Mouse (Mus musculus) neural tube, embryonic 14.5 days (tissue): ENCODE measurements around the gene Nt5c3b. TPM values are rescaled to one million over a fixed set of nuclear protein-coding genes. Genes with fewer than 3 reads are reported as not detected.

ENCODE experiments used
- ATAC-seq: fragments of 200-750 bp; cut with Nextera tagmentation; 2 replicates; pipeline ENCODE4 v1.8.0; 2017; ENCODE audit warnings: low read depth, mild to moderate bottlenecking, moderate TSS enrichment, moderate library complexity
- H3K27ac ChIP-seq: fragments of 300-500 bp; sonication (generic); 2 replicates; pipeline ENCODE4 v1.5.1; 2014; ENCODE audit warnings: low read depth, mild to moderate bottlenecking, control low read depth, low read length, moderate library complexity, mixed read lengths
- H3K27me3 ChIP-seq: fragments of 300-500 bp; sonication (generic); 2 replicates; pipeline ENCODE4 v1.6.1; 2014; ENCODE audit warnings: low read length; ENCODE audit not compliant: control insufficient read depth, insufficient read depth
- H3K36me3 ChIP-seq: fragments of 300-500 bp; sonication (generic); 2 replicates; pipeline ENCODE4 v1.6.1; 2014; ENCODE audit warnings: low read length, mixed read lengths; ENCODE audit not compliant: control insufficient read depth, insufficient read depth
- H3K4me1 ChIP-seq: fragments of 300-500 bp; sonication (generic); 2 replicates; pipeline ENCODE4 v1.6.1; 2014; ENCODE audit warnings: low read length; ENCODE audit not compliant: control insufficient read depth, insufficient read depth
- H3K4me2 ChIP-seq: fragments of 300-500 bp; sonication (generic); 2 replicates; pipeline ENCODE4 v1.6.1; 2014; ENCODE audit warnings: mild to moderate bottlenecking, low read depth, low read length, control low read depth
- H3K4me3 ChIP-seq: fragments of 300-500 bp; sonication (generic); 2 replicates; pipeline ENCODE4 v1.5.1; 2014; ENCODE audit warnings: low read depth, low read length, control low read depth, mixed read lengths
- H3K9ac ChIP-seq: fragments of 300-500 bp; sonication (generic); replicated peaks from 2 replicates; pipeline ENCODE4 v1.6.1; 2014; ENCODE audit warnings: low read depth, mild to moderate bottlenecking, control low read depth, low read length, mixed read lengths
- H3K9me3 ChIP-seq: fragments of 300-500 bp; sonication (generic); 2 replicates; pipeline ENCODE4 v1.6.1; 2016; ENCODE audit warnings: low read length; ENCODE audit not compliant: control insufficient read depth
- WGBS: fragments of 180-500 bp; shearing (Covaris S2); extraction: QIAGEN DNeasy Blood & Tissue Kit; methylation state at CpG from one replicate; pipeline ENCODE4 v1.1.7; 2014; 5-methylcytosine and 5-hydroxymethylcytosine counted together
- polyA plus RNA-seq: library from polyadenylated mRNA; unstranded; fragments of >200 nt; fragmentation: Nextera tagmentation; extraction: Ambion mirVana; gene quantifications from 2 replicates; pipeline ENCODE4 v1.2.1, GENCODE M21; 2014

The Nt5c3b gene
- polyA plus RNA-seq, 1 experiment from 2014 or later = 107 TPM

GRCm38 (mm10) chr11:100437901-100438300, 3.7 kb downstream of the Nt5c3b start:
- no peaks in the 10 kb centered on the region for H3K9me3 ChIP-seq

GRCm38 (mm10) chr11:100435678-100436246, 5.8 kb downstream of the Nt5c3b start:
- Histone ChIP-seq H3K9me3 (no peaks in the 10 kb centered on the region), H3K27me3 (no peaks in the 10 kb centered on the region), H3K36me3 (peaks cover 18% of the 10 kb centered on the region; the same call in 1 of the 2 replicates), H3K27ac (no peak overlapping the region), H3K4me1 (peaks cover 12% of the 10 kb centered on the region), H3K9ac (no peak overlapping the region), H3K4me3 (no peak overlapping the region), H3K4me2 (no peak overlapping the region)
- 42% methylated on average over 9 of the region's 9 CpGs for WGBS
- ATAC-seq = no peak

More at GRCm38 (mm10) chr11:100437901-100438300, 3.7 kb downstream of the Nt5c3b start:
- 75% methylated on average over 1 of the region's 1 CpGs for WGBS
- Histone ChIP-seq H3K9ac (no peak overlapping the region), H3K4me2 (no peak overlapping the region), H3K36me3 (peaks cover 13% of the 10 kb centered on the region; the same call in 1 of the 2 replicates), H3K4me1 (peaks cover 16% of the 10 kb centered on the region), H3K4me3 (no peak overlapping the region), H3K27ac (no peak overlapping the region), H3K27me3 (no peaks in the 10 kb centered on the region)
- no peak for ATAC-seq

GRCm38 (mm10) chr11:100432002-100432401, 9.6 kb downstream of the Nt5c3b start:
- H3K27me3 ChIP-seq = no peaks in the 10 kb centered on the region
- H3K9ac ChIP-seq = no peak overlapping the region
- WGBS = 98% methylated on average over 5 of the region's 5 CpGs
- no peak overlapping the region for H3K27ac ChIP-seq
- H3K4me1 ChIP-seq = no peaks in the 10 kb centered on the region
- peaks cover 22% of the 10 kb centered on the region; the same call in 1 of the 2 replicates for H3K36me3 ChIP-seq
- no peak overlapping the region for H3K4me2 ChIP-seq
- no peaks in the 10 kb centered on the region for H3K9me3 ChIP-seq
- H3K4me3 ChIP-seq = no peak overlapping the region
- no peak for ATAC-seq

- H3K27ac ChIP-seq = no peak overlapping the region
- no peak overlapping the region for H3K4me3 ChIP-seq
- WGBS = 91% methylated on average over 7 of the region's 7 CpGs
- H3K4me2 ChIP-seq = no peak overlapping the region
- H3K9ac ChIP-seq = no peak overlapping the region
- peaks cover 14% of the 10 kb centered on the region; the same call in 1 of the 2 replicates for H3K36me3 ChIP-seq
- no peaks in the 10 kb centered on the region for H3K4me1 ChIP-seq
- no peak for ATAC-seq
- no peaks in the 10 kb centered on the region for H3K27me3 ChIP-seq
- H3K9me3 ChIP-seq = no peaks in the 10 kb centered on the region
These were observed 11.6 kb downstream of the Nt5c3b start for GRCm38 (mm10) chr11:100430052-100430451.

GRCm38 (mm10) chr11:100428612-100429199, 12.9 kb downstream of the Nt5c3b start:
- Histone ChIP-seq H3K36me3 (peaks cover 14% of the 10 kb centered on the region; the same call in 1 of the 2 replicates), H3K27ac (no peak overlapping the region), H3K9me3 (no peaks in the 10 kb centered on the region), H3K4me3 (no peak overlapping the region), H3K4me1 (no peaks in the 10 kb centered on the region), H3K27me3 (no peaks in the 10 kb centered on the region), H3K4me2 (no peak overlapping the region), H3K9ac (no peak overlapping the region)
- WGBS = 61% methylated on average over 9 of the region's 9 CpGs
- no peak for ATAC-seq

GRCm38 (mm10) chr11:100426820-100427219, 14.8 kb downstream of the Nt5c3b start:
- no peak overlapping the region for H3K4me3 ChIP-seq
- 0 out of 2 replicates have a peak, but pooled peaks cover 9% of the 10 kb centered on the region for H3K36me3 ChIP-seq
- ATAC-seq = no peak
- H3K9me3 ChIP-seq = no peaks in the 10 kb centered on the region
- H3K27me3 ChIP-seq = no peaks in the 10 kb centered on the region
- H3K27ac ChIP-seq = no peak overlapping the region
- no peaks in the 10 kb centered on the region for H3K4me1 ChIP-seq
- H3K4me2 ChIP-seq = no peak overlapping the region
- no peak overlapping the region for H3K9ac ChIP-seq
- 81% methylated on average over 3 of the region's 3 CpGs for WGBS

- no peaks in the 10 kb centered on the region for H3K9me3 ChIP-seq
- WGBS = 33% methylated on average over 7 of the region's 7 CpGs
- H3K36me3 ChIP-seq = 0 out of 2 replicates have a peak, but pooled peaks cover 6% of the 10 kb centered on the region
- no peaks in the 10 kb centered on the region for H3K27me3 ChIP-seq
- no peak overlapping the region for H3K4me2 ChIP-seq
- no peaks in the 10 kb centered on the region for H3K4me1 ChIP-seq
- H3K27ac ChIP-seq = no peak overlapping the region
- ATAC-seq = no peak
- no peak overlapping the region for H3K4me3 ChIP-seq
- no peak overlapping the region for H3K9ac ChIP-seq
These were observed 15.8 kb downstream of the Nt5c3b start for GRCm38 (mm10) chr11:100425851-100426250.

- Histone ChIP-seq H3K9me3 (no peaks in the 10 kb centered on the region), H3K36me3 (no peaks in the 10 kb centered on the region), H3K4me1 (no peaks in the 10 kb centered on the region), H3K4me3 (no peak overlapping the region), H3K27ac (no peak overlapping the region), H3K4me2 (no peak overlapping the region), H3K27me3 (no peaks in the 10 kb centered on the region), H3K9ac (no peak overlapping the region)
- ATAC-seq = no peak
- WGBS = 85% methylated on average over 7 of the region's 7 CpGs
These were observed 17.8 kb downstream of the Nt5c3b start for GRCm38 (mm10) chr11:100423836-100424235.

- Histone ChIP-seq H3K36me3 (no peaks in the 10 kb centered on the region), H3K9ac (no peak overlapping the region), H3K4me1 (no peaks in the 10 kb centered on the region), H3K27ac (no peak overlapping the region), H3K4me3 (no peak overlapping the region), H3K9me3 (no peaks in the 10 kb centered on the region), H3K4me2 (no peak overlapping the region), H3K27me3 (no peaks in the 10 kb centered on the region)
- no peak for ATAC-seq
- WGBS = 55% methylated on average over 8 of the region's 8 CpGs
These were observed 20.1 kb downstream of the Nt5c3b start for GRCm38 (mm10) chr11:100421537-100421936.
